Mouse (Mus musculus) activated CD4-positive, CD25-positive, alpha-beta regulatory T cell, adult 4 months (primary cell): ENCODE results near the gene Rps18. TPM values are rescaled to one million over a fixed set of nuclear protein-coding genes. Genes with fewer than 3 reads are reported as not detected.

Experiments used
- ATAC-seq: one replicate; pipeline ENCODE4 v1.8.0; 2017
- polyA plus RNA-seq, 2 experiments: library from polyadenylated mRNA; unstranded; fragments of 100-300 nt; shearing (Covaris generic); gene quantifications; one replicate each; pipeline ENCODE4 v1.2.1; 2017

Gene Rps18
- polyA plus RNA-seq, 2 experiments from 2014 or later = 6,680 to 7,218 TPM

DNA sequence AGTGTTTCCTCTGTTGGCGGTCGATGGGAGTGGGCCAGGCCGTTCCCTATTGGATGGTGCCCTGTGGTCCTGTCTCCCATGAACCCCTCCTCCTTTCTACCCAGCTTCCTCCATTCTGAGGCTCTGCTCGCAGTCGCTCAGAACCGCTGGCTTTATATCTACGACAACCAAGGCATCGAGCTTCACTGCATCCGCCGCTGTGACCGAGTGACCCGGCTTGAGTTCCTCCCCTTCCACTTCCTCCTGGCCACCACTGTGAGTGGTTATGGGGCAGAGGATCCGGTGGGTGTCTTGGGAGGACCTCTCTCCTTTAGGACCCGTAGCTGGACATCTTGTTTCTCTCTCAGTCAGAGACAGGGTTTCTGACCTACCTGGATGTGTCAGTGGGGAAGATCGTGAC, 12.3 kb downstream of the Rps18 start:
- ATAC-seq = no peak

DNA sequence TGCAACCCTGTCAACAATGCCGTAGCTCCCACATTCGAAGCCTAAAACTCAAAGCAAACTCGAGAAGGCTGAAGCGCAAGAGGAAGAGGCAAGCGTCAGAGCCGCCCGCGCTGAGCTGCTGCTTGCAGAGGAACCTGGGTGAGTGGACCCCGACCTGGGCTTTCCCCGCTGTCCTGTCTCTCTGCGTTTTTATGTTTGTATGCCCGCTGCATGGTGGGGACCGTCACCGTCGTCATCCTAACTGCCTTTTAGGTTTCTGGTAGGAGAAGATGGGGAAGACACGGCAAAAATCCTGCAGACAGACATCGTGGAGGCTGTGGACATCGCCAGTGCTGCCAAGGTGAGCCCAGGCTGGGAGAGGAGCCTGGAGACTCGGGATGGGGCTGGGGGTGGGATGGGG, 14.4 kb downstream of the Rps18 start:
- ATAC-seq = no peak

DNA sequence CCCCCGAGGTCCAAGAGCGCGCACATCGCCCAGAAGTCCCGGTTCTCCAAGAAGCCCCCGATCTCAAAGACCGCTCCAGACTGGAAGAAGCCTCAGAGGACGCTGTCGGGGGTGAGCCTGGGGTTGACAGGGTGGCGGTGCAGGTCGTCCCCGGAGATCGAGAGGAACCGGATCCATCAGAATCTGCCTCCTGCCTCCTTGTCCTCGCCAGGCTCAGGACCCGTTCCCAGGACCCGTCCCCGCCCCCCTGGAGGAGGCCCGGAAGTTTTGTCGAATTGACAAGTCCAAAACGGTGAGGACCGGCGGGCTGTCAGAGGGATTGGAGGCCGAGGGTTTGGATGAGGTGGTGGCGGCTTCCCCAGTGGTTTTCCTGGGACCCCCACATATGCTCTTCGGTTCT, 14.8 kb downstream of the Rps18 start:
- ATAC-seq = no peak

DNA sequence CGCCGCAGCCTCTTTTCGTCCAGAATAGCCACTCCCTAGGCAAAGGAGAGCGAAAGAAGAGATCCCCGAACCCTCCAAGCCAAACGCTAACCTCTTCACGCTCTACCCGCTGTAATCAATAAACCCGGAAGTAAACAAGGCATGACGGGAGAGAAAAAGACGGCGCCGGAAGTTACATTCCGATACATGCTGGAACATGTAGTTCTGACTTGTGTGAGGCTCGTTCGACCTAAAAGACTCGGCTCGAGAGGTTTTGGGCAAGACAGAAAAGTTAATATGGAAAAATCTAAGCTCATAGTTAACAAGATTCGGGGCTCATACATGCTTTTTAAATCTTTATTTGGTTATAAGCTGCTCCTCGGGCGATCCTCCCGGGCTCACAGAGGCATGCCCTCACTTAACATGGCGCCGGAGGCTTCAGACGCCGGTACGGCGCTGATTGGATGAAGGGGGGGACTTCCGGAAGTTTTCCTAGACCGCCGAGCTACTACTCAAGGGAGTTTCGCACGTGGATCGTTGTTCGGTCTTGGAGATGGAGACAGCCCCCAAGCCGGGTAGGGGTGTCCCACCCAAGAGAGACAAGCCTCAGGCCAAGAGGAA, 15.5 kb downstream of the Rps18 start, which contains the start of the genes Pfdn6 and Wdr46:
TSS of gene Pfdn6 (minus strand) at position 138 of the 600 bp plus-strand sequence.
TSS of gene Wdr46 (plus strand) at position 455 of the 600 bp plus-strand sequence.
- ATAC-seq = peak; percentile 94

DNA sequence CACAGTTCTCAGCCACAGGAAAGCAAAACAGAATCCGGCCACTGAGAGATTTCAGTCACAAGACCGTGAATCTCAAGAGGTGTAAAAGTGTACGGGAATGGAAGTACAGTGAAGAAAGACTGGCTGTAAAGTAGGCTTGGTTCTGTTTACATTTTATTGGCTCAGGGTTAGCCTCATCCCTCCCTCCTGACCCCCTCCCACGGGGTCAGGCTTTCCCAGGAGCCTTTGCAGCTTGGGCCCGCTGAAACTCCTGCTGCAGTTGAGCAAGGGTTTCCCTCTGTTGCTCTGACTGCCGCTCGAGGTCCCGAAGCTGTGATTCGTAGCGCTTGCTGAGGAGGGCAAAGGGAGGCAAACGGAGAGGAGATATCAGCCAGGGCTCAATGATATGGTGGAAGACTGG, 17.0 kb downstream of the Rps18 start:
- no peak for ATAC-seq

DNA sequence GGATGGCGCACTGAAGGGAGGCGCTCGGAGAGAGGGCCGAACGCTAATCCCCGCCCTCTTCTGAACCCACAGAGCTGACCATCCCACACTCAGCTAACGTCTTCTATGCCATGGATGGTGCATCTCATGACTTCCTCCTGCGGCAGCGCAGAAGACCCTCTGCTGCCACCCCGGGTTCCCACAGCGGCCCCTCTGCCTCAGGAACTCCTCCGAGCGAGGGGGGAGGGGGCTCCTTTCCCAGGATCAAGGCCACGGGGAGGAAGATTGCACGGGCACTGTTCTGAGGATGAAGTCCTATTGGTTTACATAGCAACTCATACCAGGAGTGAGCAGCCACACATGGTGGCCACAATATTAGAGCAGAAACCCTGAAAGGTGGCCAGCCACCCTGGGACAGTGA, 18.8 kb downstream of the Rps18 start:
- no peak for ATAC-seq

DNA sequence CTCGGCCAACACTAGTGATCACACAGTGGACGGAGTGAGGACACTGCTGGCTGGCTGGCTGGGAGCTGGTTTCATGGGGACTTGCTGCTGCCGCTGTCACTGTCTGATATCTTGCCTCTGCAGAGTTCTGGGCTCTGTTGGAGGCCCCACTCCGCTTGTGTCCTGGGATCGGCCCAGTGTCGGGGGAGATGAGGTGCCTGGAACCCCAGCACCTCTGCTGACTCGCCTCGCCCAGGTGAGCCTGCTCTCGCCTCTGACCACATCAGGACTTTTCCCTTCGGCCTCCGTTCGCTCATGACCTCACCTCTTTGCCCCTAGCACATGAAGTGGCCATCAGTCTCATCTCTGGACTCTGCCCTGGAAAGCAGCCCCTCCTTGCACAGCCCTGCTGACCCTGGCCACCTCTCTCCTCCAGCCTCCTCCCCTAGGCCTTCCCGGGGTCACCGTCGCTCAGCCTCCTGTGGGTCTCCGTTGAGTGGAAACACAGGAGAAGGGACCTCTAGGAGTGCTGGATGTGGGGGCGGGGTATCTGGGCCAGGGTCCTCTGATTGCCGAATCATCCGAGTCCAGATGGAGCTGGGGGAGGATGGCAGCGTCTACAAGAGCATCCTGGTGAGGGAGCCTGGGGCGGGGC, 20.3 kb downstream of the Rps18 start:
- no peak for ATAC-seq

DNA sequence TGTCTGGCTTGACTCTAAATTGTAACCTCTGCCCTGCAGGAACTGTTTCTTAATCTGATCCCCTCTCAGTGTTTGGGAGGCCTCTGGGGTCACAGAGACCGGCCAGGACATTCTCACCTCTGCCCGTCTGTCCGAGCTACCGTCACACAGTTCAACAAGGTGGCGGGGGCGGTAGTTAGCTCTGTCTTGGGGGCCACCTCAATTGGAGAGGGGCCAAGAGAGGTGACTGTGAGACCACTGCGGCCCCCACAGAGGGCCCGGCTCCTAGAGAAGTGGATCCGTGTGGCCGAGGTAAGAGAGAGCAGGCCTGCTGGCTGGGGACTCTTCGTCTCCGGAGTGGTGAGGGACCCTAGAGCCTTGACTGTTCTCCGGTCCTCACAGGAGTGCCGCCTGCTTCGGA, 22.8 kb downstream of the Rps18 start:
- ATAC-seq = no peak

DNA sequence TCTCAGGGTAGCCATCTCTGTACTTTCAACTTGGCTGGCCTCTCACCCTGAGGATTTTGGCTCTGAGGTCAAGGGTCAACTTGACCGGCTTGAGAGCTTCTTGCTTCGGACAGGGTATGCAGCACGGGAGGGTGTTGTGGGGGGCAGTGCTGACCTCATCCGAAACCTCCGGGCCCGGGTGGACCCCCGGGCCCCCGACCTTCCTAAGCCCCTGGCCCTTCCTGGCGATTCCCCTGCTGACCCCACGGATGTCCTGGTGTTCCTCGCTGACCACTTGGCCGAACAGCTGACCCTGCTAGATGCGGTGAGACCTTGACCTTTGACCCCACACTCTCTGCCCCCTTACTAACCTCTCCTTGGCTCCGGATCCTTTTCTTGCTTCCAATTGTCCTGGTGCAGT, 23.4 kb downstream of the Rps18 start:
- ATAC-seq = no peak

DNA sequence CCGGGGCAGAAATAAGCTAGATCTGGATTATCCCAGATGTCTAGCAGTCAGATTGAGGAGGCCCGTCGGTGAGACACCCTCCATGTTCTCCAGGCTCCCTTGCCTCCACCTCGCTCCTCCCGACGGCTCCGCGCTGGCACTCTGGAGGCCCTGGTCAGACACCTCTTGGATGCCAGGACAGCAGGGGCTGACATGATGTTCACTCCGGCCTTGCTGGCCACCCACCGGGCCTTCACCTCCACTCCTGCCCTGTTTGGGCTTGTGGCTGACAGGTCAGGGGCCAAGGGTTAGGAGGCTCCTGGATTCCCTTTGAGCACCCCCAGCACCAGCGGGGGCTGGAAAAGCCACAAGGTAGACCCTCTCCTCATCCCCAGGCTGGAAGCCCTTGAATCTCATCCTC, 23.9 kb downstream of the Rps18 start:
- ATAC-seq = no peak

DNA sequence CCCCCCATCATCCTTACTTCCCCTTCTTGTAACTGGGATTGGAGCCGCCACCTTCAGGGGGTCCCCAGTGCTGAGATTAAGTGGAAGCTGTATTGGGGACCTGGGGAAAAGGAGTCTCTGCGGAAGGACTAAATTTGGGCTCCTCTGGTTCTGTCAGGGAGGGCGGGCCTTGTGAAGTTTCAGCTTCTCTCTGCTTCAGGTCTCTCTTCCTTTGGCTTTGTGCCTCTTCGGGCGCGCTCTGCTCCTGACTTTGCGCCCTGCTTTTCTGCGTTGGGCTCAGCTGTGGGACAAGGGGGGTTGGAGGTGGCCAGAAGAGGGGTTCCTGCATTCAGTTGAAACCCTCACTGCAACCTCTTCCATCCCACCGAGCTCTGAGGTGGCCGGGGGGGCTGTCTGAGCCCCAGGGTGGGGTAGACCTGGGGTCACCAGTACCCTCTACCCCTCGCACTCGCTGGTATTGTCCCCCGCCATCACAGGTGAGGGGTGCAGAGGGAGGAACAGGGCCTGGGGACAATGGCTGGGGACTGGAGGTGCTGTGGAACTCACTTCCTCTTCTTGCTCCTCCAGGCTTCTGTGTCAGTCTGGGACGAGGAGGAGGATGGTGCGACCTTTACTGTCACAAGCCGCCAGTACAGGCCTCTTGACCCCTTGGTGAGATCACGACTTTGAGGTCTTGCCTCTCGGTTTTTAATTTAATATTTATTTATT, 24.5 kb downstream of the Rps18 start:
- peak; percentile 24 for ATAC-seq

DNA sequence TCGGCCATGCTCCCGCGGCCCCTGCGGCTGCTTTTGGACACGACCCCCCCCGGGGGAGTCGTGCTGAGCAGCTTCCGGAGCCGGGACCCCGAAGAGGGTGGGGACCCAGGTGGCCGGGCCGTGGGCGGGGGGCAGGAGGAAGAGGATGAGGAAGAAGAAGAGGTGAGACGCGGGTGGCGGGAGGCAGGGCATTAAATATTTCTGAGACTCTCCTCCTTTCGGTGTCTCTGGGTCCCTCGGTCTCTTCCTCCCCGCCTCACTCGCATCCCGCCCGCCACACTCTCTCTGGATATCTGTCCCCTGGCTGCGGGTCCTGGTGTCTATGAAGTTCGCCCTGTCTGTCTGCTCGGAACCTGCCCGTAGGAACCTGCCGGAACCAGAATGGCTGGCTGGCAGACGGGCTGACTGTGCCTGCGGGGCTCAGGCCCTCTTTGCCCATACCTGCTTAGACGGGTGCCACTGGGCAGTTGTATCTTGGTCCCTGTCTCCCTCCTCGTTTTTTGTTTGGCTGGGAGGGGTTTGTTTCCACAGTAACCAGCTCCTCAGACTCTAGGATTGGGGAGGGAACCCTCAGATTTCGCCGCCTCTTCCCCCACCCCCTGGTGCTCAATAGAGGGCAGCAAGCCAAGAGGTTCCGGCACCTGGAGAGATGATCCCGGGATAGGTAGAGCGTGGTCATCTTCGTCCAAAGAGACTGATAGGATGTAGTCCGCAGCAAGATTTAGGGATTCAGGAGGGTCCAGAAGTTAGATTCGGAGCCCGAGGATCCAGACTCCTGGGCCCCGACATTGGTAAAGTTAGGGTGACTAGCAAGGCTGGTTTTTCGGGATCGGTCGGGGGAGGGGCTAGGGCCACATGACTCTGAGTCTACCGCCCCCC, 25.3 kb downstream of the Rps18 start:
- peak; percentile 34 for ATAC-seq

DNA sequence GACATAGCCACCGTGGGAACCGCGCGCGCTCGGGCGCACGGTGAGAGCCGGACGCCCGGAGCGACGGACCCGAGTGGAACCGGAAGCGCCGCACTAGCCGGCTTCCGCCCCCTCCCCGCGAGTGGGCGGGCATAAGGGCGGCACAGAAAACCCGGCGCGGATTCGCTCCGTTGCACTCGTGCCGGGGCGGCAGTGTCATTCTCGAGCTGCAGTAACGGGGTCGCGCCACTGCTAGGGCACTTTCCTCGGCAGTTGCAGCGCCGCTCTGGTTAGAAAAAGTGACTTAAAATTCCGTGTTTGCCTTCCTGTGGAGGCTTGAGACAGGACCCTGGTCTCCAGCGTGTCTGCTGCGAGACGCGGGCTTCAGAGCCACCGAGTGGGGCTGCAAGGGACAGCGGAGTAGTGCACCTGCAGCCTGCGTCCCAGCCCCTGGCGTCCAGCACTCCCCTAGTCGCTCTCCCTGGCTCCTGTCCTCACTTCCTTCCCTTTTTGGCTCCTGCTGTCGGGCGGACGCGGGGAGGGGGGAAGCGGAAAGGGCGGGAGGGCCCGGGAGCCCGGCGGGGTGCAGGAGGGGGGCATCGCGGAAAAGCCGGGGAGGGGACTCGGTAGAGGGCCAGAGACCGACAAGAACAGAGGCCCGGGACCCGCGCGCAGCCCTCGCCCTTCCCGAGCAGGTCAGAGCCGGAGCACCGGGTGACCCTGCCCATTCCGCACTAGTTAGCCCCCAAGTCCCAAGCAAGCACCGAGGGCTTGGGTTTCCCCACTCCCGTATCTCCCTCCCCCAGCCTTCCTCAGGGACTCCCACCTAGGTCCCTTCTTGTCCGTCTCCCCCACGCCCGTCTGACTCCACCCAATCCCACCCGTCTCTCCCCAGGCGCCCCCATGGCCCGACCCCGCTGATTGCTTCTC, 26.2 kb downstream of the Rps18 start, which contains the start of gene Rgl2:
TSS of gene Rgl2 (plus strand) at position 173 of the 909 bp plus-strand sequence.
- ATAC-seq = peak; percentile 59

DNA sequence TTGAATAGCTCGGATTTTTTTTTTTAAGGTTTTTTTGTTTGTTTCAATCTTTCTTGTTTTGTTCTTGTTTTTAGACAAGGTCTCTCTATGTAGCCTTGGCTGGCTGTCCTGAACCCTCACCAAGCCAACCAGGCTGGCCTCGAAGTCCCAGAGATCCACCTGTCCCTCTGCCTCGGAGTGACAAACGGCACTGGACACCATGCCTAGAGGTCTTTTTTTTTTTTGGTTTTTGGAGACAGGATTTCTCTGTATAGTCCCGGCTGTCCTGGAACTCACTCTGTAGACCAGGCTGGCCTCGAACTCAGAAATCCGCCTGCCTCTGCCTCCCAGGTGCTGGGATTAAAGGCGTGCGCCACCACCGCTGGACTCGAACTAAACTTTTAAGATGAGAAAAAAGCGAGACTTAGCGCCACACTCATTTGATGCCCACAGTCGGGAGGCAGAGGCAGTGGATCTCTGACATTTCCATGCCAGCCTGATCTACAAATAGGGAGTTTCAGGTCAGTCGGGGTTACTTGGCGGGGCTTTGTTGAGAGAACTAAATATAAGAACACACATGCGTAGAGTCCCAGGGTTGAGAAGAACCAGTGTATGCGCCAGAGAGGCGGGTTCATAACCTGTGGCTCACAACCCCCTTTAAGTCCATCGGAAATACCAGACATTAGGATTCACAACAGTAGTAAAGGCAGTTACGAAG, 27.4 kb downstream of the Rps18 start:
- ATAC-seq = no peak

DNA sequence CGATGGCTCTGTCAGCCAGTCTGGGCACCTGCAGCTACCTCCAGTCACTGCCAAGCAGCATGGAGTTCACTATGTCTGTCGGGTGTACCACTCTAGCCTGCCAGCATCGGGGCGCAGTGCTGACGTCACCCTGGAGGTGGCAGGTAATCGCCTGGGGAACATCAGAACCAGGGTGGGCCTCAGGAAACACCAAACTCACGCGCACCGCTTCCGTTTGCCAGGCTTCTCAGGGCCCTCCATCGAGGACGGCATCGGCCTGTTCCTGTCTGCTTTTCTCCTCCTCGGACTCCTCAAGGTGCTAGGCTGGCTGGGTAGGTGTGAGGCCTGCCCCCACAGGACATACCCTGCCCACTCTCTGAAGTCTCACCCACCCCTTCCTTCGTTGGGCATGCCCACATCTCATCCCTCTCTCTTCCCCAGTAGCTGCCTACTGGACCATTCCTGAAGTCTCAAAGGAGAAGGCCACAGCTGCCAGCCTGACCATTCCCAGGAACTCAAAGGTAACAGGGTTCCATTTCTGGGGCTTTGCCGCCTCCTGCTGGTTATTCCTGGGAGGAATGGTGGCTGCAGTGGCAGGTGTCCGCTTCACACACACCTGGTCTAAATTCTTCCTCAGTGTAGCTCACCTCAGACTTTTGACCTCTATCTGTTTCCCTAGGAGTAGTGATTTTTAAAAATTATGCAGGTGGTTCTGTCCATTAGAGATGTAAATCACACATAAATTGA, 29.4 kb downstream of the Rps18 start:
- no peak for ATAC-seq

DNA sequence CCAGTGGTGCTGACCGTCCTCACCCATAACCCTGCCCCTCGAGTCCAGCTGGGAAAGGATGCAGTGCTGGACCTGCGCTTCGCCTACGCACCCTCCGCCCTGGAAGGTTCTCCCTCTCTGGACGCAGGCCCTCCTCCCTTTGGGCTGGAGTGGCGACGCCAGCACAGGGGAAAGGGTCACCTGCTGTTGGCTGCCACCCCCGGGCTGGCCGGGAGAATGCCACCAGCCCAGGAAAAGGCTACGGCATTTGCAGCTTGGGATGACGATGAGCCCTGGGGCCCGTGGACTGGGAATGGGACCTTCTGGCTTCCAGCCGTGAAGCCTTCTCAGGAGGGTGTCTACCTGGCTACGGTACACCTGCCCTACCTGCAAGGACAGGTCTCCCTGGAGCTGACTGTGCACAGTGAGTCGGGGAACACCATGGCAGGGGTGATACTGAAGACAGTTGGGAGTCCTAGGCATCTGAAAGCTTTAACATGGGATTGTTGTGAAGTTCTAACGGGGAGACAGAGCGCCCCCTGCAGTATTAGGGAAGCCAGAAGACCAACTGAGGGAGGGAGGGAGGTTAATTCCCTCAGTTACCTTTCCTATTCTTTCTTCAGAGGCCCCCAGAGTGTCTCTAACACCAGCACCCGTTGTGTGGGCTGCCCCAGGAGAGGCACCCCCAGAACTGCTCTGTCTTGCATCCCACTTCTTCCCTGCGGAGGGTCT, 30.2 kb downstream of the Rps18 start:
- no peak for ATAC-seq

DNA sequence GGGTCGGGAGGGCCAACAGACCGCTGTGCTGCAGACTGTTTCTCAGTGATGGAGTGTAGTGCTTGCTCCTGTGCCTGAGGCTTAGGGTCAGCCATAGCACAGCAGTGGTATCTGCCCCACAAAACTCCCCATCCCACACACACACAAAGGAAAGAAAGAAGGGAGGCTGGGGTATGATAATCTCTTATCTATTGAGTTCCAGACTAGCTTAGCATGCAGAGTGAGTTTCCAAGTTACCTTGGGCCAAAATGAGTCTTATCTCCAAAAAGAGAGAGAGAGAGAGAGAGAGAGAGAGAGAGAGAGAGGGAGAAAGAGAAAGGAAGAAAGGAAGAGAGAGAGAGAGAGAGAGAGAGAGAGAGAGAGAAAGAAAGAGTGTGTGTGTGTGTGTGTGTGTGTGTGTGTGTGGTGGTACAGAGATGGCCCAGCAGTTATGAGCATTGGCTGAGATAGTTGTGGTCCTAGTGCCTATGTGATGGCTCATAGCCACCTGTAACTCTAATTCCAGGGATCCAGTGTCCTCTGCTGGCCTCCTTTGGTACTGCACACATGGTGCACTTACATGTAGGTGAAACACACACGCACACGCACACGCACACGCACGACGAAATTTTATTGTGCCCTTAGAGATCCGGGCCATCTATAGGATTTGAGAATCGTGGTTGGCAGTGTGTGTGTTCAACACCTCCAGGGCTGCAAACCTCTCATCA, 31.1 kb downstream of the Rps18 start:
- ATAC-seq = no peak

DNA sequence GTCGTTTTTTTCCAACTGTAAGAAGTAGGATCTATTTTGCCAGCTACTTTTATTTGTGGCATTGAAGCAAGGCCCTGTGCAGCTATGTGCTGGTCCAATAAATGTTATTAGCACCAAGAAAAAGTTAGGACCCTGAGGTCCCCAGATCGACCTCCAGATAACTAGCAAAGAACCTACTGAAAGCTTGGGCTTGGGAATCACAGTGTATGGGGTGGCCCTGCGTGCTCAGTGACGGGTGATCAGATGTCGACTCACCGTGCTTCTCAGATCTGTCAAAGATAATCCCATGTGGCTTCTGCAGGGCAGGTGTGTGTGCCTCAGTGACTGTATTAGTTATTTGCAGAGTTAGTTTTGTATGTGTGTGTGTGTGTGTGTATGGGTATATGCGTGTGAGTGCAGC, 34.4 kb downstream of the Rps18 start:
- ATAC-seq = no peak
